Mouse (Mus musculus) heart, adult 8-10 months (tissue): Measurements from ENCODE around the gene Upf3a. TPM values are rescaled to one million over a fixed set of nuclear protein-coding genes. Genes with fewer than 3 reads are reported as not detected.

ENCODE experiments used
- total RNA-seq, 4 experiments: library from RNA; stranded (reverse); gene quantifications; 2 replicates each; pipeline ENCODE4 v1.2.4; 2022

Gene Upf3a
- total RNA-seq, 4 experiments from 2014 or later, result 7.3 to 8.8 (median 8.0) TPM

Other genes starting within 250 kb of the Upf3a start
- gene 1700029H14Rik, start 223.2 kb upstream of the Upf3a start, total RNA-seq, result not detected
- gene Rasa3, start 108.0 kb upstream of the Upf3a start, total RNA-seq, result 10 to 100 TPM; 13.2 to 16.2 (median 13.9) TPM
- gene Cfap97d2, start 79.7 kb upstream of the Upf3a start, total RNA-seq, result not detected
- 10 to 100 TPM; 29.5 to 31.1 (median 29.9) TPM for gene Cdc16, start 27.9 kb upstream of the Upf3a start, total RNA-seq
- gene AF366264, start 52.8 kb downstream of the Upf3a start, total RNA-seq, result not detected
- gene Champ1, start 84.0 kb downstream of the Upf3a start, total RNA-seq, result 1 to 10 TPM; 7.0 to 7.7 (median 7.4) TPM
- 10 to 100 TPM; 15.3 to 21.2 (median 17.1) TPM for gene Coprs, start 104.7 kb downstream of the Upf3a start, total RNA-seq